Mouse (Mus musculus): Measurements from ENCODE around the gene Ppp6c.
A peak's percentile ranks its signal among the peaks of the same experiment; 100 is the strongest.
"Not testable (repeated sequence)": the region's sequence is repeated elsewhere in the genome, so short reads cannot be mapped to it uniquely, and the experiment has no call there.

The Ppp6c gene

DNA sequence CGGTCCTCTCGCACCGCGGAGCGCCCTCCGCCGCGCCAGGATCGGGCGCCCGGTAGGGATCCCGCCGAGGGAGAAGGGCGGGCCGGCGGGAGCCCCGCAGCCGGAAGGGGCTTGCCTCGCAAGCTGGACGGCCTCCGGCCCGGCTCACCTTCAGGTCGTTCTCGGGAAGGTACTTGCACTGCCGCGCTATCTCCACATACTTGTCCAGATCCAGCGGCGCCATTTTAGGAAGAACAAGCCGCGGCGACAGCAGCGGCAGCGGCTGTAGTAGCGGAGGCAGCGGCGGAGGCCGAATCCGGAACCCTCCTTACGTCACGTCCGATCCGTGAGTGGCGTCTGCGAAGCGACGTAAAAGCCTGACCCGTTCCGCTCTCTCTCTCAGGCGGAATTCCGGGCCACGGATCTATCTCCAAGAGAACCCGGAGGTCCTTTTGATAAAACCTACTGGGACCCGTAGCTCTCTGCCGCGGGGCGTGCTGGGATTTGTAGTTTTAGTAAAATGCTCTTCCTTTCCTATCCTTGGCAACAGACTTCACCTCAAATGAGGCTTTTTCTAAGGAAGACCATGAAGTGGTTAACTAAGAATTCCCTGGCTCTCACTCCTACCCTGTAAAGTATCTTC lies at the start of gene Ppp6c:
TSS of gene Ppp6c (minus strand) at position 433 of the 622 bp plus-strand sequence.
- peak; percentile 96 to 97 for DNase-seq

DNA sequence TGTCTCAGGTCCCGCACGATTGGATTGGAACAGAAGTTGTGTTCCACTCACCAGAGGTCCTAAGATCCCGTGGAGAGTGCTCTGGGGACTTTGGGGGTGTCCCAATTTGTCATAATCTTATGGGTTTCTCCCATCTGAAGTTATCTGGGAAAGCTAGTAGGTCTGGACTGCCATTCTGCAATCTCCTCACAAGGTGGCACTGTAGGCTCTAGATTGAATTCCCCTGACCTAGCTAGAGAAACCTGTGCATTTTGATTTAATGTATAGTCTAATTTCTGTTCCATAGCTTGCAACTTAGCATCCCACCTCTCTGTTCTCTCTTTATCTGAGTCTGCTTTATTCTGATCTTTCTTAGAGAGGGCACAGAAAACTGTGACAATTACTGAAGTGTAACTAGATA lies 42.1 kb upstream of the Ppp6c start:
- DNase-seq, result peak; percentile 4 to 23

DNA sequence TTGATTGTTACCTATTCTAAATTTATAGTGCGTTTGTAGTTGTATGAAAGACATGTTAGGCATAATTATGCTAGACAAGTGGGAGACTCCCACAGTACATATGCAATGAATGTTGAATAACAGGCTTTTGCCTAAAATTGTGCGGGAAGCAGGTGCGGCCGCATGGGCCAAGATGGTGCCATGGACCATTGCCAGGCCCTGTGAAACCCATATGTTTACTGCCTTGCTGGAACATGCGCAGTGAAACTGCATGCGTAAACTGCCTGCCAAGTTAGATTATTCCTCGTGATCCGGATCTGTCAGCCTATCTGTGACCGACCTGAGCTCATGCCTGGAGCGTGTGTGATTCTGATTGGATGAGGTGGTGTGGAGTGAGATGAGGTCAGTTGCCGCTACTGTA lies 26.0 kb upstream of the Ppp6c start:
- DNase-seq, result not testable (repeated sequence)

DNA sequence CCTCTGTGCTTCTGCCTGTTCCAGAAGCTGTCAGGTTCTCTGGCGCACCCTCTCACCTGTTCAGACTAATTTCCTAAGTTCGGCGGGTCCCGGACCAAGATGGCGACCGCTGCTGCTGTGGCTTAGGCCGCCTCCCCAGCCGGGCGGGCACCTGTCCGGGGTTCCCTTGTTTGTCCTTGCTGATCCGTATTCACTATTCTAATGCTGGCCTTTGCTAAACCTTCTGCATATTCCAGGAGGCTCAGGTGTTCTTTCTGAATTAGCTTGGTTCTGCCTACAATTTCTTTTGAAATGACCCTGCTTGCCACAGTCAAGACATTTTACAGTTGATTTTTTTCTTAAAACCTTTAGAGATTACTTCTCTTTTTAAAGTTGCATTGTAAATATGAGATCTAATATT lies 20.6 kb upstream of the Ppp6c start:
- not testable (repeated sequence) for DNase-seq

GRCm38 (mm10) chr2:39226731-39227130 lies 480 bp upstream of the Ppp6c start:
- no peak for DNase-seq

DNA sequence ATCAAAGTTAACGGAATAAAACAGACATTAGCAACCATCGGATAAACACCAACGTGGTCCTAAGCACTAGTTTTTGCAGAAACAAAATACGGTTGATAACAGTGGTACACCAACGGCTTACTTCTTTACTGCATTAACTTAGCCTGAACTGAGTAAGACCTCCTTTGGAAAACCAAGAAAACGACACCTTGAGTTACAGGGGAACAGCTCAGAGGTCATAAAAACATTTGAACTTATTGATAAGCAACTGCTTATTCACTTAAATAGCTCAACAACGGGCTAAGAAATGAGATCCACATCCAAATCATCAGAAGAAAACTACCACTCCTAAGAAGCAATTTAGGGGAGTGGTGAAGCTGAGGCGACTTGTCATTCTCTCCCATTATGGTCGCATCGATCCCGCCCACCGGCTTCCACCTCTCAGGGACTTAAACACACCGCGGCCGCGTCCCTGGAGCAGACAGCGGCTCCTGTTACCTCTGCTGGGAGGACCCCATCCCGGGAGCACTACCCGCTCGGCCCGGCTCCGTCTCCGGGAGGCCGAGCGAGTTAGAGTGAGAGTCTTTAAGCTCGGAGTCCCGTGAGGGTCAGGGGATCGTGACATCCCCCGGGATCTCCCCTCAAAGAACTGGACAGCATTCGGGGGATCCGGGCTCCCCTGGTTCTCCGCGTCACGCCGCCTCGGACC lies 776 bp downstream of the Ppp6c start:
- DNase-seq, result peak; percentile 17 to 36

GRCm38 (mm10) chr2:39224621-39225020 lies 1.6 kb downstream of the Ppp6c start:
- no peak for DNase-seq

DNA sequence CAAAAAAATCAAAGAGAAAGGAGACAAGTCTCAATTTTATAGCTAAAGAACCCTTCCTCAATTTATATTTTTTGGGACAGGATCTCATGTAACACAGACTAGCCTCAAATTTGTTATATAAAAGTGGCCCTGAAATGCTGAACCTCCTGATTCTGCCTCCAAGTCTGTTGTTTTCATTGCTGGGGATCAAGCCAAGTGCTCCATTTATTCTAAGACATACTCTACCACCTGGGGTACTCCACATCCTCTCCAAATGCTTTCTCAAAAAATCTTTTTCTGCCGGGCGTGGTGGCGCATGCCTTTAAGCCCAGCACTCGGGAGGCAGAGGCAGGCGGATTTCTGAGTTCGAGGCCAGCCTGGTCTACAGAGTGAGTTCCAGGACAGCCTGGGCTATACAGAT lies 6.2 kb downstream of the Ppp6c start:
- no peak for DNase-seq

GRCm38 (mm10) chr2:39219034-39219433 lies 7.2 kb downstream of the Ppp6c start:
- DNase-seq, result no peak

GRCm38 (mm10) chr2:39217150-39217549 lies 9.1 kb downstream of the Ppp6c start:
- DNase-seq, result no peak

- no peak for DNase-seq
These were observed 15.5 kb downstream of the Ppp6c start for GRCm38 (mm10) chr2:39210738-39211137.

- no peak for DNase-seq
These were observed 22.9 kb downstream of the Ppp6c start for GRCm38 (mm10) chr2:39203359-39203758.

DNA sequence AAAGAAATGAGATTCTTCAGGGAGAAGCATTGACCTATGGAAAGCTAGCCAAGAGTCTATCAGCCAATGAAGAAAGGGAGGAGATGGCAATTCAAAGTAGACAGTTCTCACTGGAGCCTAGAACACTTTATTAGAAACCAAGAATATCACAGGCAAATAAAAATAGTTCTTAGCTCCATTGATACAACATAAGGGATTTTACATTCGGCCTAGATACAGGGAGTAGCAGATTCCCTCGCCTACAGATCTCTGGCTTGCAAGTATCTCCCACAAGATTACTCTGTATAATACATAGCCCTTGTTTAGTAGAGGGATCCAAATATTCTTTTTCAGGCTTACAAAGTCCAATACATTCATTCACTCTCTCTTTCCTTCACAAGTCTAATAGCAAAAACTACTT lies 31.4 kb downstream of the Ppp6c start:
- DNase-seq, result no peak

DNA sequence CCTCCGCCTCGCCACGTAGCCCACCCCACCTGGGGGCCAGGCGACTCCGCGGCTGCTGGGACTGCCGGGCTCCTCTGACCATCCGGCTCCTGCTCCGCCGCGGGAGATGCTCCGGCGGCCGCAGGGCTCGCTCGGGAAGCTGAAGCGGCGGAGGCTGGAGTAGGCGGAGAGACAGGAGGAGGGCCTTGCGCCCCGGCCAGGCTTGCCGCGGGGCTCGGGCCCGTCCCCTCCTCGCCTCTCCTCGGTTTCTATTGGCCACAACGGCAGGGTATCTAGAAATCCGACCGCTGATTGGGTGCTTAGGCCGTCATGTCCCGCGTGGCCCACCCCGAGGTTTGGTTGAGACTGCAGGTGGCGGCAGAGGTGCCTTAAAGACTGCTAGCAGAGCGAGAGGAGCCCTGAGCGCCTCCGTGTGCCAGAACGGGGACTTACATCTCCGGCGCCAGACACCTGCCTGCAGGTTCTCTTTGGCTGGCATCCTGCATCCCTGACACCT lies 35.6 kb downstream of the Ppp6c start, which contains the start of gene Scai:
TSS of gene Scai (minus strand) at position 174 of the 496 bp plus-strand sequence.
- peak; percentile 98 to 99 for DNase-seq

DNA sequence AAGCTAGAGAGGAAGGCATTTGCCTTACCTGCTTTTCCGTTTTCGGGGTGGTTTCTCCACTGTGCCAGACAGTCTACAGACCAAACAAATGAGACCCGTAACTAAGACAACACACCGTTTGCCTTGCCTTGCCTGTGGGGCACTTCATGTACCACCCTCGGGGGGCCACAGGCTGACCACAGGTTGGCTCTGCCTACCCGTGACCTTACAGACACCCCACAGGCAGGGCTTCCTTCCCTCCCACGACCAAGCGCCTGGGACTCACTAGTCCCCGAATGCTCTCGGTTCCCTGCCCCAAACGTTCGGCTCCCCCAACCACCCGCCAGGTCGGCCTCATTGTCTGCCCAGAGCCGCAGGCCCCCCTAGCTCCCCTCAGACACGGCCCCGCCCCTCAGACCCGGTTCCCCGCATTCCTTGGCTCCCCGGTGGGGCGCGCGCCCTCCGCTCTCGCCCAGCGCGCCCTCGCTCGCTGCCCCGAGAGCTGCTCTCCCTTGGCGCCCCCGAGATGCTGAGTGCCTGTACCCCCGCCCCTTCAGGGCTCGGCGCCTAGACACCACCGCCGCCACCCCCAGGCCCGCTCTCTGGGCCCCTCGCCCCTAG lies 36.2 kb downstream of the Ppp6c start:
- peak; percentile 19 to 54 for DNase-seq

GRCm38 (mm10) chr2:39185942-39186341 lies 40.3 kb downstream of the Ppp6c start:
- peak in 1 of 2 experiments; percentile 10 for DNase-seq

- DNase-seq, result no peak
These were observed 42.7 kb downstream of the Ppp6c start for GRCm38 (mm10) chr2:39183587-39183986.

DNA sequence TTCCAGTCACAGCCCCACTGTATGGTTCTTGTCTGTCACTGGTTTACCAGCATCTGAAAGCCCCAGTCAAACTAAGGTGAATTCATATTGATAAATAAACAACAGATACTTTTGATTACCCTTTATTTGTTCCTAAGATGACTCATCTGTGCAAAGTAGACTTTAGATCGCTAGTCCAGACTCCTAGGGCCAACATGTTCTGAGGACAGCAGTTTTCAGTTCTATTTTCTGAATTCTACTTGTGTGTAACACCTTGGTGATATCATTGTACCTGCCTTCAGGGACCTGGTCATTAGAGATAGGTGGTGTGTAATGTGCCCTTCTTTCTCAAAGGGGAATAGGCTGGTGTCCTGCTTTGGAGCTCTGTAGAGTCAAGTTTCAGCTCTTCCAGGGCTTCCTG lies 65.3 kb downstream of the Ppp6c start:
- DNase-seq, result no peak

DNA sequence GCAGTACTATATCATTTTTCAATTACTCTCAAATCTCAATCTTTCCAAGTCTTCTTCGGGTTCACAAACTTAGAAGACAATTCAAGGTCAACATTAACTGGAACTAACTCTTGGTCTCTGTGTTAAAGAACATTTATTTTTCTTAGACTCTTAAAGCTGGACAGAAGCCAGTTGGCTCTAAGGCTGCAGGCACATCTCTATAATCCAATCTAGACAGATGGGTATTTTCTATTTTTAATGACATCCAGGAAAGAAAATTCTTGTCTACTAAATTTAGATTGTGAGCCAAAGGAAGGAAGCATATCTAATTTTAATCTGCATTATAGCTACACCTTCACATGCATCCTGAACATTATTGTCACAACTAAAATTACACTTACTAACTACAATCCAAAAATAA lies 68.3 kb downstream of the Ppp6c start:
- peak in 1 of 2 experiments; percentile 5 for DNase-seq

DNA sequence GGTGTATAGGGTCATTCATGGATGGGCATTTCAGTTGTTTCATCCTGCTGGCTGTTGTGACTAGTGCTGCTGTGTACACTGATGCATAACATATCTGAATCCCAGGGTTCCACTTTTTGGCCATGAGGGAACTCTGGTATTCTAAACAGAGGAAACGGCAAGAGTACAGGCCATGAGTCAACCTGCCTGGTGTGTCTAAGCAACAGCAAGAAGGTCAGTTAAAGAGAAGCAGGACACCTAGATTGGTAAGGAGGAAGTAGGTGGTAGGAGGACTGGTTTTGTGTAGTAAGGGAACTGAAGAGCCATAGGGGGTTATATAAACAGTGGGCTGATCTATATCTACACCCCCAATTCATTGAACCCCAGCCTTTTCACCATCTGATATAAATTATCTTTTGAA lies 69.4 kb downstream of the Ppp6c start:
- no peak for DNase-seq

GRCm38 (mm10) chr2:39150943-39151342 lies 75.3 kb downstream of the Ppp6c start:
- DNase-seq, result no peak

GRCm38 (mm10) chr2:39148075-39148474 lies 78.2 kb downstream of the Ppp6c start:
- DNase-seq, result no peak

DNA sequence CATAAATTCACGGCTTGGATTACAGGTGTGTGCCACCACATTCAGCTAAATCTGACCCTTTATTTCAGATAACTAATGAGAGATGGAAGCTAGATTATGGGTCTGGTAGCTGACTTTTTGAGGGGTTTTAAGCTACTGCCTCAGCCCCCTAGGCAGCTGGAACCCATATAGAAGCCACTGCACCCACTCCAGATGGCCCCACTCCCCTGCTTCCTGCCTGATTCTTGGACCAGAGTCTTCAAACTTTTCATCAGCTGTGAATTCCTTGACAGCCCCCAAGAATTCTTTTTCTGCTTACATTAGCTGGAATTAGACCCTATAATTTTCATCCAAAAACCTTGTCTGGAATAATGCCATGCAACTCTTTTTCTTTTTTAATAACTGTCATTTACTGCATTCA lies 79.8 kb downstream of the Ppp6c start:
- no peak for DNase-seq
